In the genomic region with DNA sequence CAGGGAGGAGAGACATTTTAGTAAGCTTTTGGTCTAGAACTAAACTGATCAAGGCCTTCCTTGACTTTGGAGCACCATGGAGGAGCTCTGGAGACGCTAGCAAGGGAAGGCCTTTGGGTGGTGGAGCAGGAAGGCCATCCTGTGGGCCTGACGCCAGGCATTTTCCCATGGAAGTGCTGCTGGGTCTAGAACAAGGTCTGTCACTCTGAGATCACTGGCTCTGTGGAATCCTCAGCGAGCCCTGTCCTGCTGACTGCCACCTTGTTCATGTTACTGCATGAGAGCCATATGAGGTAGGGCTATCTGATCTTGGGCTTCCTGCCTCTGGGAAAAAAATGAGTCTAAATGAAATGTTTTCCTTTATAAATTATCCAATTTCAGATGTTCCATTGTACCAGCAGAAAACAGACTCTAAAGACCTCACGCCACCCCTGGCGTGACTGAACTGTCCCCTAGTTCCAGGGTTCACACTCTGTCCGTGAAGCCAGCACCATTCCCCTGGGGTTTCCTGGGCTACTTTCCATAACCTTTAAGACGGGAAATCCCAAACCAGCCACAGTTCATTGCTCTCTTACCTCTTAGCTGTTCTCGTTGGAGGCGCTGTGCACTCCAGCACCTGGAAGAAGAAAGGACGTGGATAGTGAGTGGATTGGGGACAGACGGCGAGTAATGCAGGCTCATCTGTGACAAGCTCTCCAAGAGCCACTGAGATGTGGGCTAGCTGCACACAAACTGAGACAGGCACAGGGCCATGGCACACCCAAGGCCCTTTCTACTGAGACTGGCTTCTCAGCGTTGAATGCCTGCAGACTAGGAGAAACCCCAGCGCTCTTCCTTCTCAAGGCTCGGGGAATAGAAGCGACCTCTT, we compare ENCODE assay signal across 13 mouse cellular contexts. TPM values are rescaled to one million over a fixed set of nuclear protein-coding genes. Genes with fewer than 3 reads are reported as not detected.
A peak's percentile ranks its signal among the peaks of the same experiment; 100 is the strongest.
DNase-seq lines count a peak whose midpoint lies in the region; TF ChIP-seq lines count a peak whose summit lies in the region.
"Had no signal": no experiment of that assay in that cellular context is flagged by ENCODE, and none has a peak within 500 bp of the region (broad histone marks: within the 10 kb centered on the region; RNA-seq: fewer than 3 reads in every experiment).

No protein-coding gene starts in this region.

- intact Hi-C loops in heart, postnatal 36 days (cut with DNase I), result loop anchor here (2.0 kb wide), 1 partner anchor 50 kb away; no protein-coding TSS in a partner anchor

- no peak for TF ChIP-seq POLR2A in thymus, adult 2 months (IDR thresholded peaks at IDR 0.05; ENCODE audit: control insufficient read depth, extremely low read depth, insufficient read depth, low read length, poor library complexity)

- peak overlapping the region; percentile 9; the same call in 1 of the 2 replicates for H3K27ac ChIP-seq in thymus, adult 2 months (ENCODE audit: control insufficient read depth, insufficient read depth, low read length)
- H3K27ac ChIP-seq: hindbrain, embryonic 12.5 days had no signal

- no peaks in the 10 kb centered on the region for H3K36me3 ChIP-seq in thymus, adult 2 months (ENCODE audit: control insufficient read depth, insufficient read depth, low read length)
- H3K36me3 ChIP-seq: hindbrain, embryonic 12.5 days had no signal

- no peak for TF ChIP-seq CTCF in thymus, adult 2 months (IDR thresholded peaks at IDR 0.05; ENCODE audit: borderline replicate concordance, control insufficient read depth, extremely low read depth, insufficient read depth, low read length, poor library complexity)

- WGBS in thymus, adult 2 months, result 94% methylated on average over 16 of the region's 16 CpGs

- no peaks in the 10 kb centered on the region; the same call in 1 of the 2 replicates for H3K4me1 ChIP-seq in thymus, adult 2 months (replicated peaks; ENCODE audit: control insufficient read depth, insufficient read depth, low read length)
- H3K4me1 ChIP-seq: hindbrain, embryonic 12.5 days had no signal

- H3K4me3 ChIP-seq in thymus, adult 2 months (ENCODE audit: control insufficient read depth, insufficient read depth, low read length), result no peak overlapping the region
- H3K4me3 ChIP-seq: hindbrain, embryonic 12.5 days had no signal

- DNase-seq in gastrocnemius, adult 18-20 months (ENCODE audit: low spot score), result peak; percentile 79
- DNase-seq in gastrocnemius, postnatal 10 days, result no peak
- no peak for DNase-seq in thymus, adult 2 months
- no peak for DNase-seq in thymus, postnatal 0 days (ENCODE audit: low spot score)
- peak; percentile 70 to 72 for DNase-seq in heart, postnatal 36 days
- no peak for DNase-seq in cerebellum, adult 18-20 months
- no peak for DNase-seq in cerebellum, adult 11-12 months
- DNase-seq in layer of hippocampus, postnatal 25 days (ENCODE audit: extremely low spot score in 1 of 2, low spot score in 1 of 2), result no peak
- DNase-seq: liver, postnatal 0 days; retina, postnatal 1 day had no signal

- H3K27me3 ChIP-seq in thymus, adult 2 months (ENCODE audit: control insufficient read depth, insufficient read depth, low read length), result no peaks in the 10 kb centered on the region
- H3K27me3 ChIP-seq: hindbrain, embryonic 12.5 days had no signal

RNA-seq across cellular contexts. Expression of a gene that starts 40.2 kb away (rescaled TPM):
- not detected for total RNA-seq in gastrocnemius, adult 18-20 months (2021)
- total RNA-seq in gastrocnemius, postnatal 10 days (2021), result under 1 TPM; 0.26 to 0.70 TPM
- 0.86 and 0.98 TPM in 2 replicates for polyA plus RNA-seq in thymus, adult 2 months (2012; rRNA removed)
- polyA plus RNA-seq in thymus, postnatal 0 days (2015; fragmentation: Nextera tagmentation; extraction: Ambion mirVana), result 0.94 and 1.2 TPM in 2 replicates
- under 1 TPM in 1 of 2 experiments, not detected in 1; 0.60 TPM for total RNA-seq in heart, postnatal 36 days (2021)
- 1 to 10 TPM; 1.0 to 1.8 TPM for total RNA-seq in layer of hippocampus, postnatal 25 days (2021)
- polyA plus RNA-seq: hindbrain, embryonic 12.5 days; midbrain, embryonic 11.5 days; neural tube, embryonic 11.5 days had no signal

RNA-seq across cellular contexts. Expression of a gene that starts 43.4 kb away (rescaled TPM):
- 1 to 10 TPM; 4.7 to 9.9 TPM for total RNA-seq in gastrocnemius, adult 18-20 months (2021)
- total RNA-seq in gastrocnemius, postnatal 10 days (2021), result 10 to 100 TPM in 1 of 2 experiments, 1 to 10 TPM in 1; 9.4 to 13.7 TPM
- polyA plus RNA-seq in thymus, adult 2 months (2012; rRNA removed), result 162 and 169 TPM in 2 replicates
- 105 and 114 TPM in 2 replicates for polyA plus RNA-seq in thymus, postnatal 0 days (2015; fragmentation: Nextera tagmentation; extraction: Ambion mirVana)
- 10 to 100 TPM; 18.6 to 23.6 TPM for total RNA-seq in heart, postnatal 36 days (2021)
- total RNA-seq in layer of hippocampus, postnatal 25 days (2021), result 1 to 10 TPM; 7.6 to 7.7 TPM

RNA-seq across cellular contexts. Expression of a gene that starts 45.8 kb away (rescaled TPM):
- total RNA-seq in gastrocnemius, adult 18-20 months (2021), result 1 to 10 TPM in 1 of 2 experiments, under 1 TPM in 1; 0.84 to 2.1 TPM
- 1 to 10 TPM; 3.5 to 4.0 TPM for total RNA-seq in gastrocnemius, postnatal 10 days (2021)
- 9.2 and 11.1 TPM in 2 replicates for polyA plus RNA-seq in thymus, adult 2 months (2012; rRNA removed)
- 24.2 and 25.5 TPM in 2 replicates for polyA plus RNA-seq in thymus, postnatal 0 days (2015; fragmentation: Nextera tagmentation; extraction: Ambion mirVana)
- total RNA-seq in heart, postnatal 36 days (2021), result 1 to 10 TPM; 1.6 TPM
- 1 to 10 TPM; 4.3 to 9.1 TPM for total RNA-seq in layer of hippocampus, postnatal 25 days (2021)
- polyA plus RNA-seq: hindbrain, embryonic 12.5 days; neural tube, embryonic 11.5 days had no signal

Comparison
In these comparisons a context has a peak if more than half of its experiments do, and no peak if none do; other contexts are left out.
1. DNase-seq: peak in gastrocnemius, adult 18-20 months (single experiment) and heart, postnatal 36 days (2 of 2); none in gastrocnemius, postnatal 10 days (single experiment), thymus, adult 2 months (single experiment), thymus, postnatal 0 days (single experiment), cerebellum, adult 18-20 months (0 of 2), cerebellum, adult 11-12 months (single experiment) and layer of hippocampus, postnatal 25 days (0 of 2).